Mouse (Mus musculus) cerebellum, postnatal 14 days (tissue): ENCODE data around the gene Nmi.
"Not testable (repeated sequence)": the region's sequence is repeated elsewhere in the genome, so short reads cannot be mapped to it uniquely, and the experiment has no call there.

Source experiments
- DNase-seq, 2 experiments: peaks; one replicate each; pipeline ENCODE4 v3.0.0; 2021; ENCODE audit warnings: mixed read lengths in 2 of 2

Gene Nmi

GRCm38 (mm10) chr2:51973410-51973968, at the start of gene Nmi:
Nmi (minus strand) TSS chr2:51973494.
- DNase-seq, result peak; percentile 11 to 29

- no peak for DNase-seq
These were observed 43.1 kb upstream of the Nmi start for GRCm38 (mm10) chr2:52016361-52016760.

DNA sequence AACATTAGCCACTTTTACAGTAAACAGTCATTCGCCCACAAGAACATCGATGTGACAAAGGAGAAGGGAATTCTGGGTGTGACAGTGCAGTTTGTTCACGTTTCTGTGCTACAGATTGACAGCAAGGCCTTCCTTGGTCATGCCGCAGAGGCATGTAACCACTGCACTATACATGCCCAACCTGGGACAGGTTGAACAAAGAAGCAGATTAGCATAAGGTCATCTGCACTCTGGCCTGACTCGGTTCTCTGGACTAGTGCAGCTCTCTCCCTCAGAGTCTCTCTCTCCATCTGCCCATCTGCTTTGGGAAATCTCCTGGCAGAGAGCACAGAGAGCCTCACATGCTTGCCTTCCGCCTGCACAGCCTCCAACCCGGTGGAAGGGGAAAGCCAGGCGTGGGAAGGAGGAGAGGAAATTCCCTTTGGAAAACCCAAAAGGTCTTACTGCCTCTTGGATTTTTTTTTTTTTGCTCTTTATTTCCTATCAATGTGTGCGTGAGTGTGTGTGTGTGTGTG, 40.1 kb upstream of the Nmi start:
- peak; percentile 59 to 72 for DNase-seq

DNA sequence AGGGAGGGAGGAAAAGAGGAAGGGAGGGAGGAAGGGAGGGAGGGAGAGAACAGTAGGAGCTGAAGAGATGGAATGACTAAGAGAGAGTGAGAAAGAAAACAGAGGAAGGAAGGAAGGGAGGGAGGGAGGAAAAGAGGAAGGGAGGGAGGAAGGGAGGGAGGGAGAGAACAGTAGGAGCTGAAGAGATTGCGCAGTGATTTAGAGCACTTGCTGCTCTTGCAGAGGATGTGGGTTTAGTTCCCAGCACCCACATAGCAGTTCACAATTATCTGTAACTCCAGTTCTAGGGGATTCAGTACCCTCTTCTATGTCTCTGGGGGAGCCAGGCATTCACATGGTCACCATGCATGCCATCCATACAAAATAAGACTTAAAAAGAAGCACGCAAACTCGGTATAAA, 38.5 kb upstream of the Nmi start:
- DNase-seq, result not testable (repeated sequence)

- DNase-seq, result no peak
These were observed 33.1 kb upstream of the Nmi start for GRCm38 (mm10) chr2:52006380-52006779.

DNA sequence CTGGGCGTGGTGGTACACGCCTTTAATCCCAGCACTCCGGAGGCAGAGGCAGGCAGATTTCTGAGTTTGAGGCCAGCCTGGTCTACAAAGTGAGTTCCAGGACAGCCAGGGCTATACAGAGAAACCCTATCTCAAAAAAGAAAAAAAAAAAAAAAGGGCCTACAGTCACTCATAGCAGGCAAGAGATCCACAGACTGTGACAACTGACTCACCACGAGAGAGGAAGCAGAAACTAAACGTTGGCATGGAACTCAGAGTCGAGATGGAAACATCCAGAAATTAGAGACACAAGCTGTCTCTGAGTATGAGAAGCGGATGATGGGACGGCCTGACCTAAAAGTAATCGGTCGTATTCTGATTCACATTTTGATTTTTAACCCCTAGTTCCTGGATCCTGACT, 29.0 kb upstream of the Nmi start:
- DNase-seq, result not testable (repeated sequence)

DNA sequence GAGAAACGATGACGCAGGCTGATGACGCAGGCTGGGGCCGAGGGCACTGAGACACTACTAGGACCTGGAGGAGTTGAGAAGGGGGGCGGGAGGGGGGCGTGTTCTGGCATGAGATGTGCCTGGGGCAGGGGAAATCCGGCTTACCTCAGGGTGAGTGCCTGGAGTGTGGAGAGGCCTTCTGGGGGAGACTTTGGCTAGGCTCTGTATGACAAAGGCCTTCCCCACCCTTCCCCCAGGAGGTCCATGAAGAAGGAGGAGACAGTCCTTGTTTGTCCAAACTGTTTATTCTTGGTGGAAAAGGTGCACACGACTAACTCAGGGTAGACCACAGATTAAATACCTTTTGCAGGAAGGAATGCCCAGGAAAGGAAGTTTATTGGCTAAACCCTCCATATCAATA, 28.2 kb upstream of the Nmi start:
- DNase-seq, result no peak

DNA sequence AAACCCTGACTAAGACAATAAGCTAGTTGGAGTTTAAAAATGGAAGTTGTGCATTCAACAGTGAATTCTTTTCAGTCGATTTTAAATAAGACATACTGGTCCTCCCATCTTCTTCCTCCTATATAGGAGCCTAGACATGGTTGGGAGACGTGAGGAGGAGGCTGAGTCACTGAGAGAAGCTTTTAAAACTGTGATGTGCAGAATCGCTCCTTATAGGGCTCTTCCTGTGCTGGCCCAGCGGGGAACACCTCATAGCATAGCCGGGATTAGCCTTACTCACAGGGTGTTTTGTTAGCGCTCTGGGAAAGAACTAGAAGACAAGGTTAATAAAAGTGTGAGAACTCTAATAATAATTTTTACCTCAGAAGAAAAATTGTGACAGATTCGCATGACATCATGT, 26.7 kb upstream of the Nmi start:
- DNase-seq, result no peak

DNA sequence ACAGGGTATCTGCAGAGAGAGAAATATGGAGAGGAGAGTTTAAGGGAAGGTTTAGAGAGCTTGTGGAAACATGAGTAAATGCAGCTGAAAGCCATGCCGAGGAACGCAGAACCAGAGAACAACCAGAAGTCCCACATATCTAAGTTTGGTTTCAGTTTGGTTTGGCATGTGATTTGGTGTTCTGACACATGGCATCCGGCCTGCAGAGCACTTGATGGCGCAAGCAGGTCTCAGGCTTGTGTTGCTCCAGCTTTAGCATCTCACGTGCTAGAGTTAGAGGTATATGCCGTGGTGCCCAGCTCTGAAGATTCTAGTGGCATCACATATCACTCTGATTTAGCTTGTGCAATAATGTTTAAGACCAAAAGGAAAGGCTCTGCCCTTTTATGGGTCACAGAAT, 18.2 kb upstream of the Nmi start:
- no peak for DNase-seq

DNA sequence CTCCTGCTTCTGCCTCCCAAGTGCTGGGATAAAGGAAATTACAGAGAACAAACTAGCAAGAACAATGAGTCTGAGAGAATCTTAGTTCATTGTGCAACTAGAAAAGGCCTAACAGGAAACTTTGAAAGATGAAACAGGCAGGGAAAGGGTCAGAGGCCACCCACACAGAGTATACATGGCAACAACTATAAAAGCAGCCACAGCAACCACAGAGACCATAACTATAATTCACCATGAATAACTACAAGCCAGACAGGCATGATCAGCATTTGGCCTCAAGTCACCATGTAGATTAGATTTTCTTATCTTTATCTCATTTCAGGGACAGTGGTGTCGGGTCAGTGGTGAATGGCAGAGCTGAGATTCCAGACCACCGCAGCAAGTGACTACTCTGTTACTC, 16.3 kb upstream of the Nmi start:
- DNase-seq, result no peak

DNA sequence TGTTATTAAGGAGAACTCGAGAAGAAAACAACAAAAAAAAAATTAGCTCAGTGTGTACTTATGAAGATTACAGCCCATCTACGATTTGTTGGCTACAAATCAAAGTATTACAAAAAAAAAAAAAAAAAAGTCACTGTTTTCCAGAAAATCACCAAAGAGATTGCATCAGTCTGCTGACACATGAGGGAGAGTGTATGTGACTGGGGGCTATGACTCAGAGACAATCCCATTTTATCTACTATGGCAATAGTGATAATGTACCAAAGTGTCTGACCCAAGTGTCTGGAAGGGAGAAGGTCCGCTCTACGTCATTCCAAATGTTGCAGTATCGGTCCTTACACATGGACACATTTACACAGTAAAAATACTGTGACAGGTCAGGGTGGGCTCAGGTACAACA, 13.4 kb upstream of the Nmi start:
- DNase-seq, result no peak

DNA sequence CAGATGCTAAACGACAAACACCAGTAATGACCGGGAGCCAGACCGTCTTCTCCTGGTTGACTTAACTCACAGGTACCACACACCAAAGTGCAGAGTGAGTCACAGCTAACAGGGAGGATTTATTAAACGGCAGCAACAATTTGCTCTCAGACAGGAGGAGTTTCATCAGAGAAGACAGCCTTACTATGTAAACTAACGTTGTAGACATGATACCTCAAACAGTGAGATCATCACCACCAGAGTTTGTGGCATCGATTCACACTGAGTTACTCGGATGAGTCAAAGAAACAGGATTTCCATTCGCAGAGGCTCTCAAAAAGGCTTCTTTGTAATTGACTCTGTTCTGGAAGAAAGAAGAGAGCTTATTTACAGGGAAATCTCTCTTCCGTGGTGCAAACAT, 12.9 kb upstream of the Nmi start:
- no peak for DNase-seq

DNA sequence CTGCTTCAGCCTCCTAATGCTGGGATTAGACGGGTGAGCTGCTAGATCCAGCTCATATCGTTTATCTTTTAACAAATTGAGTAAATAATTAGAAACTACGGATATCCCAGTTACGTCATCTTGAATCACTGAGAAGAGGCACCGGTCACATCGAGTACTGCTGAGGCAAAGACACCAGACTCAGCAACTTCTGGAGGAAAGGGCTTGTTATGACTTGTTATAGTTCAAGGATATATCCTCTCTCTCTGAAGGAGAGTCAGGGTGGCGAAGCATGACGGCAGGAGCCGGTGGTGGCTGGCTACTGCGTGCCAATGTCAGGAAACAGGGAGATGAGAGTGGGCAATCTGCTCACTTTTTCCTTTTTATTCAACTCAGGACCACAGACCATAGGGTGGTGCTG, 11.9 kb upstream of the Nmi start:
- no peak for DNase-seq

GRCm38 (mm10) chr2:51982288-51982687, 9.0 kb upstream of the Nmi start:
- no peak for DNase-seq

- DNase-seq, result peak; percentile 56 to 62
These were observed 8.3 kb upstream of the Nmi start for GRCm38 (mm10) chr2:51981630-51982029.

- DNase-seq, result peak; percentile 37 to 51
These were observed 469 bp downstream of the Nmi start for GRCm38 (mm10) chr2:51972641-51973409.

DNA sequence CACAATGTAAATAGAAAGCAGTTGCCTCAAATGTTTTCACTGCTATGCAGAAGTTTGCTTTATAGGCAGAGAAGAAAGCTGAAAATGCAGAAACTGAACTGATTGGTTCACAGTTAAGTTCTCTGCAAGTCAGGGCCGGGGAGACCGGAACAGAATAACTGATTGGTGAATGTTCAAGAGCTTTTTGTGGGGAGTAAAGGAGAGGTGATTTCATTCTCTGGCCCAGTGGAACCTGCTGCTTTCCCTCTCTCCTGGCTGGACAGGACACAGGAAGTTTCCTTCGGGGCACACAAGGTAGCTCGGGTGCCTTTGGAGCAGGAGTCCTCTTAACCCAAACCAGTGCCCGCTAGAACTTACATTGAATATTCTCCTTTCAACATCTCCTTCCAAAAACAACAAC, 1.2 kb downstream of the Nmi start:
- DNase-seq, result peak in 1 of 2 experiments; percentile 7

DNA sequence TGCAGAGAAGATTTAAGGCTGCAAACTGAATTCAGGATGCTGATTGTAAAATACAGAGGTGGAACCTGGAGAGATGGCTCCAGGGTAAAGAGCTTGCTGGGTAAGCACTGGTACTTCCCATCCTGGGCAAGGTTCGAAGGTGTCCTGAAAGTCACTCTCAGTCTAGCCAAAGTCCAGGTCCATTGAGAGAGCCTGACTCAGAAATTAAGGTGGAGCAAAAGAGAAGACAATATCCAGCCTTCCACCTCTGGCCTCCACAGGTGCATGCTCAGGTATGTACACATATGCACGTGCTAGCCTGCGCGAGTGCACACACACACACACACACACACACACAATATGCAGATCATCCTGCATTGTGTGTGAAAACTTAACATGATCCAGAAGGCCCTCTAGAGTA, 2.4 kb downstream of the Nmi start:
- DNase-seq, result no peak

- DNase-seq, result no peak
These were observed 6.0 kb downstream of the Nmi start for GRCm38 (mm10) chr2:51967288-51967687.

- no peak for DNase-seq
These were observed 19.6 kb downstream of the Nmi start for GRCm38 (mm10) chr2:51953648-51954204.

DNA sequence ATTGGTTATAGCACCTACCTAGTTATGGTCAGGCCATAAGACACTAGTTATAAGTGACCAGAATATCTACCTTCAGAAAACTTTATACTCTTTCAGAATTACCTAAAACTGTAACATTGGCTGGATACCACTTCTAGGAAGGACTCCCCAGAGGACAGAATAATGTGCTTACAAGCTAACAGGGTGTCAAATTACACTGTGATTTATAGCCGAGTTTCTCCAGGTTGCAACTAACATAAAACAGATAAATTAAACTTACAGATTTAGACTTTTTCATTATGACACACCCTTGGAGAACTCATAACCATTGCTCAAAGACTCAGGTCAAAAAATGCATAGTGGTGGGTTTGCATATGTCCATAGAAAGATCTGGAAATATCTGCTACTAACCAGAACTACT, 22.4 kb downstream of the Nmi start:
- DNase-seq, result no peak

- DNase-seq, result no peak
These were observed 25.0 kb downstream of the Nmi start for GRCm38 (mm10) chr2:51948105-51948830.

GRCm38 (mm10) chr2:51945812-51946211, 27.5 kb downstream of the Nmi start:
- DNase-seq, result no peak

- no peak for DNase-seq
These were observed 31.5 kb downstream of the Nmi start for GRCm38 (mm10) chr2:51941832-51942231.
